Mouse (Mus musculus) kidney, postnatal 0 days (tissue): Measurements from ENCODE around the gene Fosl2. TPM values are rescaled to one million over a fixed set of nuclear protein-coding genes. Genes with fewer than 3 reads are reported as not detected.

Experiments
- ATAC-seq: fragments of 200-750 bp; cut with Nextera tagmentation; replicated peaks from 2 replicates; pipeline ENCODE4 v1.8.0; 2017; ENCODE audit warnings: low read depth, moderate number of reproducible peaks, moderate TSS enrichment, moderate library complexity; ENCODE audit not compliant: low FRiP score
- DNase-seq: peaks from one replicate; pipeline ENCODE4 v3.0.0-alpha.2; 2016; ENCODE audit warnings: low spot score
- H3K27ac ChIP-seq: fragments of 300-500 bp; sonication (generic); 2 replicates; pipeline ENCODE4 v1.5.1; 2014; ENCODE audit warnings: mild to moderate bottlenecking
- H3K27me3 ChIP-seq: fragments of 300-500 bp; sonication (generic); 2 replicates; pipeline ENCODE4 v1.6.1; 2014; ENCODE audit warnings: low read length, mixed read lengths; ENCODE audit not compliant: insufficient read depth
- H3K36me3 ChIP-seq: fragments of 300-500 bp; sonication (generic); 2 replicates; pipeline ENCODE4 v1.6.1; 2014; ENCODE audit warnings: low read length, mixed read lengths; ENCODE audit not compliant: insufficient read depth
- H3K4me1 ChIP-seq: fragments of 300-500 bp; sonication (generic); replicated peaks from 2 replicates; pipeline ENCODE4 v1.6.1; 2014; ENCODE audit warnings: antibody characterized with exemption, low read length, mixed read lengths; ENCODE audit not compliant: insufficient read depth
- H3K4me2 ChIP-seq: fragments of 300-500 bp; sonication (generic); 2 replicates; pipeline ENCODE4 v1.6.1; 2014; ENCODE audit warnings: mild to moderate bottlenecking, low read length, moderate library complexity, mixed read lengths
- H3K4me3 ChIP-seq: fragments of 300-500 bp; sonication (generic); replicated peaks from 2 replicates; pipeline ENCODE4 v1.5.1; 2014; ENCODE audit warnings: low read depth, low read length
- H3K9ac ChIP-seq: fragments of 300-500 bp; sonication (generic); 2 replicates; pipeline ENCODE4 v1.6.1; 2014; ENCODE audit warnings: low read depth, low read length
- H3K9me3 ChIP-seq: fragments of 300-500 bp; sonication (generic); replicated peaks from 2 replicates; pipeline ENCODE4 v1.6.1; 2016; ENCODE audit warnings: low read length, inconsistent platforms, mixed read lengths
- CTCF ChIP-seq: IDR thresholded peaks from 2 replicates; pipeline ENCODE4 v1.5.1; 2016; ENCODE audit warnings: antibody characterized with exemption, low read depth, mild to moderate bottlenecking, moderate library complexity
- WGBS: fragments of 180-500 bp; shearing (Covaris S2); extraction: QIAGEN DNeasy Blood & Tissue Kit; methylation state at CpG from one replicate; pipeline ENCODE4 v1.1.7; 2014; 5-methylcytosine and 5-hydroxymethylcytosine counted together
- polyA plus RNA-seq: library from polyadenylated mRNA; unstranded; fragments of >200 nt; fragmentation: Nextera tagmentation; extraction: Ambion mirVana; gene quantifications from 2 replicates; pipeline ENCODE4 v1.2.1, GENCODE M21; 2015

Fosl2 gene
- polyA plus RNA-seq, 1 experiment from 2014 or later = 5.4 TPM

GRCm38 (mm10) chr5:32127927-32128326 lies 7.7 kb upstream of the Fosl2 start:
- 37% methylated on average over 3 of the region's 3 CpGs for WGBS
- Histone ChIP-seq H3K9me3 (no peaks in the 10 kb centered on the region), H3K36me3 (no peaks in the 10 kb centered on the region), H3K4me2 (no peak overlapping the region), H3K27ac (no peak overlapping the region), H3K4me3 (no peak overlapping the region), H3K4me1 (peaks cover 6% of the 10 kb centered on the region; the same call in 1 of the 2 replicates), H3K9ac (no peak overlapping the region), H3K27me3 (no peaks in the 10 kb centered on the region)
- DNase-seq (no peak), ATAC-seq (no peak)
- no peak for TF ChIP-seq CTCF

GRCm38 (mm10) chr5:32132971-32133501 lies 2.6 kb upstream of the Fosl2 start:
- Histone ChIP-seq H3K36me3 (no peaks in the 10 kb centered on the region), H3K4me1 (peaks cover 15% of the 10 kb centered on the region), H3K27ac (peak overlapping the region; percentile 99), H3K27me3 (no peaks in the 10 kb centered on the region), H3K9ac (peak overlapping the region; percentile 75), H3K9me3 (no peaks in the 10 kb centered on the region), H3K4me3 (peak overlapping the region; percentile 77), H3K4me2 (peak overlapping the region; percentile 90)
- WGBS = 2% methylated on average over 31 of the region's 48 CpGs
- TF ChIP-seq CTCF = no peak
- peak; percentile 24 for ATAC-seq
- peak; percentile 82 for DNase-seq

- DNase-seq (peak; percentile 83), ATAC-seq (no peak)
- Histone ChIP-seq H3K9ac (peak overlapping the region; percentile 75), H3K36me3 (no peaks in the 10 kb centered on the region), H3K9me3 (no peaks in the 10 kb centered on the region), H3K4me2 (peak overlapping the region; percentile 90), H3K4me1 (peaks cover 15% of the 10 kb centered on the region), H3K4me3 (peak overlapping the region; percentile 77), H3K27me3 (no peaks in the 10 kb centered on the region), H3K27ac (peak overlapping the region; percentile 99)
- TF ChIP-seq CTCF = no peak
- WGBS = under 1% methylated on average over 20 of the region's 20 CpGs
These were observed 2.0 kb upstream of the Fosl2 start for GRCm38 (mm10) chr5:32133549-32134004.

- DNase-seq = no peak
- WGBS = 4% methylated on average over 21 of the region's 21 CpGs
- no peaks in the 10 kb centered on the region for H3K36me3 ChIP-seq
- H3K27me3 ChIP-seq = no peaks in the 10 kb centered on the region
- peak overlapping the region; percentile 75; the same call in 1 of the 2 replicates for H3K9ac ChIP-seq
- no peaks in the 10 kb centered on the region for H3K9me3 ChIP-seq
- peak overlapping the region; percentile 77 for H3K4me3 ChIP-seq
- H3K27ac ChIP-seq = peak overlapping the region; percentile 99
- H3K4me2 ChIP-seq = peak overlapping the region; percentile 90
- ATAC-seq = no peak
- no peak for TF ChIP-seq CTCF
- peaks cover 15% of the 10 kb centered on the region for H3K4me1 ChIP-seq
These were observed 1.4 kb upstream of the Fosl2 start for GRCm38 (mm10) chr5:32134051-32134732.

- peak overlapping the region; percentile 88 for H3K9ac ChIP-seq
- peak overlapping the region; percentile 77 for H3K4me3 ChIP-seq
- peak; percentile 12; the same call in 1 of the 2 replicates for TF ChIP-seq CTCF
- no peaks in the 10 kb centered on the region for H3K27me3 ChIP-seq
- ATAC-seq (peak; percentile 40), DNase-seq (no peak)
- H3K36me3 ChIP-seq = no peaks in the 10 kb centered on the region
- peak overlapping the region; percentile 90 for H3K4me2 ChIP-seq
- no peaks in the 10 kb centered on the region for H3K9me3 ChIP-seq
- peaks cover 19% of the 10 kb centered on the region for H3K4me1 ChIP-seq
- WGBS = under 1% methylated on average over 45 of the region's 54 CpGs
- H3K27ac ChIP-seq = peak overlapping the region; percentile 99
These were observed 682 bp upstream of the Fosl2 start for GRCm38 (mm10) chr5:32134903-32135335.

- Histone ChIP-seq H3K27me3 (no peaks in the 10 kb centered on the region), H3K4me1 (peaks cover 20% of the 10 kb centered on the region), H3K36me3 (no peaks in the 10 kb centered on the region), H3K27ac (peak overlapping the region; percentile 99), H3K9ac (peak overlapping the region; percentile 88), H3K4me2 (peak overlapping the region; percentile 90), H3K9me3 (no peaks in the 10 kb centered on the region), H3K4me3 (peak overlapping the region; percentile 77)
- 0 out of 2 replicates have a peak, but pooled peaks have one; percentile 1 for TF ChIP-seq CTCF
- DNase-seq (peak; percentile 79), ATAC-seq (no peak)
- WGBS = under 1% methylated on average over 62 of the region's 63 CpGs
These were observed 781 bp downstream of the Fosl2 start for GRCm38 (mm10) chr5:32136301-32136863.
